Mouse (Mus musculus) heart, adult 2 months (tissue): ENCODE measurements around the gene Efna5. TPM values are rescaled to one million over a fixed set of nuclear protein-coding genes. Genes with fewer than 3 reads are reported as not detected.

ENCODE experiments used
- DNase-seq, 2 experiments: peaks; one replicate each; pipeline ENCODE4 v3.0.0; 2021
- H3K27ac ChIP-seq: fragments of 200-600 bp; 2 replicates; pipeline ENCODE4 v1.8.1; 2022
- H3K27me3 ChIP-seq: fragments of 200-500 bp; 2 replicates; pipeline ENCODE4 v1.6.1; 2012; ENCODE audit warnings: mild to moderate bottlenecking, low read length, inconsistent platforms, mixed read lengths; ENCODE audit not compliant: control insufficient read depth, insufficient read depth
- H3K36me3 ChIP-seq: fragments of 200-500 bp; 2 replicates; pipeline ENCODE4 v1.6.1; 2012; ENCODE audit warnings: low read length, inconsistent platforms; ENCODE audit not compliant: control insufficient read depth, insufficient read depth
- H3K4me1 ChIP-seq: fragments of 200-500 bp; 2 replicates; pipeline ENCODE4 v1.6.1; 2011; ENCODE audit warnings: low read length; ENCODE audit not compliant: control insufficient read depth, insufficient read depth
- H3K4me3 ChIP-seq: fragments of 200-600 bp; 2 replicates; pipeline ENCODE4 v1.8.1; 2022
- H3K79me2 ChIP-seq: fragments of 200-500 bp; replicated peaks from 2 replicates; pipeline ENCODE4 v1.6.1; 2012; ENCODE audit warnings: mild to moderate bottlenecking, inconsistent platforms, low read length, moderate library complexity, mixed read lengths; ENCODE audit not compliant: control insufficient read depth, insufficient read depth
- H3K9ac ChIP-seq: fragments of 200-500 bp; 2 replicates; pipeline ENCODE4 v1.6.1; 2012; ENCODE audit warnings: low read depth, mild to moderate bottlenecking, control low read depth, inconsistent platforms, low read length, mixed read lengths
- CTCF ChIP-seq: fragments of 200-600 bp; IDR thresholded peaks from 2 replicates; pipeline ENCODE4 v1.8.1; 2022; ENCODE audit warnings: antibody characterized with exemption, mild to moderate bottlenecking, moderate library complexity
- EP300 ChIP-seq: fragments of 200-500 bp; IDR thresholded peaks from 2 replicates; pipeline ENCODE4 v1.6.1; 2011; ENCODE audit warnings: low read depth, low read length, control low read depth; ENCODE audit not compliant: insufficient read depth
- POLR2A ChIP-seq: fragments of 200-500 bp; IDR thresholded peaks from 2 replicates; pipeline ENCODE4 v1.6.1; 2011; ENCODE audit warnings: mild to moderate bottlenecking, low read depth, low read length, control low read depth; ENCODE audit not compliant: insufficient read depth
- WGBS: fragments of 180-500 bp; shearing (Covaris S2); methylation state at CpG from one replicate; pipeline ENCODE4 v1.1.7; 2018; 5-methylcytosine and 5-hydroxymethylcytosine counted together
- intact Hi-C: fragments of 180-260 bp; cut with DNase I; formaldehyde crosslinking; loops from one replicate; pipeline ENCODE4 v1.15.1; 2025
- polyA plus RNA-seq: library from polyadenylated mRNA; depleted of rRNA; stranded (reverse); fragments of >200 nt; gene quantifications from 2 replicates; pipeline ENCODE4 v1.2.3, GENCODE M21; 2012
- total RNA-seq, 2 experiments: library from RNA; stranded (reverse); gene quantifications; 2 replicates each; pipeline ENCODE4 v1.2.3; 2021

The Efna5 gene
- total and polyA plus RNA-seq, 3 experiments = 3.9 to 24.0 (median 17.5) TPM

- no peak overlapping the region for H3K27ac ChIP-seq
- TF ChIP-seq EP300 (no peak), POLR2A (no peak), CTCF (no peak)
- intact Hi-C loops = loop anchor here (5.0 kb wide), 1 partner anchor 938 kb away; no protein-coding TSS in a partner anchor
- H3K79me2 ChIP-seq = no peaks in the 10 kb centered on the region
- no peak overlapping the region for H3K9ac ChIP-seq
- H3K27me3 ChIP-seq = no peaks in the 10 kb centered on the region
- 97% methylated on average over 1 of the region's 1 CpGs for WGBS
- H3K36me3 ChIP-seq = no peaks in the 10 kb centered on the region
- H3K4me3 ChIP-seq = no peak overlapping the region
- no peak for DNase-seq
- no peaks in the 10 kb centered on the region for H3K4me1 ChIP-seq
Measured at GRCm38 (mm10) chr17:62565632-62566031, 315.5 kb downstream of the Efna5 start.

- TF ChIP-seq CTCF (no peak), EP300 (no peak), POLR2A (no peak)
- no peak overlapping the region for H3K27ac ChIP-seq
- H3K4me1 ChIP-seq = no peaks in the 10 kb centered on the region; the same call in 1 of the 2 replicates
- H3K36me3 ChIP-seq = no peaks in the 10 kb centered on the region
- WGBS = 86% methylated on average over 7 of the region's 7 CpGs
- intact Hi-C loops = no loop called here
- DNase-seq = no peak
- H3K79me2 ChIP-seq = no peaks in the 10 kb centered on the region
- no peak overlapping the region for H3K9ac ChIP-seq
- H3K4me3 ChIP-seq = no peak overlapping the region
- H3K27me3 ChIP-seq = no peaks in the 10 kb centered on the region
Measured at GRCm38 (mm10) chr17:62562439-62562838, 318.7 kb downstream of the Efna5 start.

GRCm38 (mm10) chr17:62557215-62557614 lies 323.9 kb downstream of the Efna5 start:
- WGBS = 63% methylated on average over 6 of the region's 6 CpGs
- Histone ChIP-seq H3K4me1 (no peaks in the 10 kb centered on the region; the same call in 1 of the 2 replicates), H3K9ac (no peak overlapping the region), H3K27me3 (no peaks in the 10 kb centered on the region), H3K4me3 (no peak overlapping the region), H3K27ac (no peak overlapping the region), H3K79me2 (no peaks in the 10 kb centered on the region), H3K36me3 (no peaks in the 10 kb centered on the region)
- intact Hi-C loops = no loop called here
- DNase-seq = peak in 1 of 2 experiments; percentile 12
- TF ChIP-seq EP300 = no peak
- TF ChIP-seq CTCF = no peak
- no peak for TF ChIP-seq POLR2A
